Mouse (Mus musculus) heart, postnatal 36 days (tissue): ENCODE data around the gene App. TPM values are rescaled to one million over a fixed set of nuclear protein-coding genes. Genes with fewer than 3 reads are reported as not detected.

Source experiments
- DNase-seq, 2 experiments: peaks; one replicate each; pipeline ENCODE4 v3.0.0; 2021 to 2022
- intact Hi-C: fragments of 180-260 bp; cut with DNase I; formaldehyde crosslinking; loops from one replicate; pipeline ENCODE4 v1.15.1; 2025
- total RNA-seq, 2 experiments: library from RNA; stranded (reverse); gene quantifications; 2 replicates each; pipeline ENCODE4 v1.2.3; 2021

App gene
- total RNA-seq, result 100 to 1,000 TPM; 144 to 157 TPM

- DNase-seq, result peak; percentile 96 to 97
- intact Hi-C loops, result loop anchor here (1.0 to 10.0 kb wide), 5 partner anchors 39 to 504 kb away; no protein-coding TSS in a partner anchor
These were observed at the start of gene App for GRCm38 (mm10) chr16:85173373-85174081. App (minus strand) TSS chr16:85173766.

DNA sequence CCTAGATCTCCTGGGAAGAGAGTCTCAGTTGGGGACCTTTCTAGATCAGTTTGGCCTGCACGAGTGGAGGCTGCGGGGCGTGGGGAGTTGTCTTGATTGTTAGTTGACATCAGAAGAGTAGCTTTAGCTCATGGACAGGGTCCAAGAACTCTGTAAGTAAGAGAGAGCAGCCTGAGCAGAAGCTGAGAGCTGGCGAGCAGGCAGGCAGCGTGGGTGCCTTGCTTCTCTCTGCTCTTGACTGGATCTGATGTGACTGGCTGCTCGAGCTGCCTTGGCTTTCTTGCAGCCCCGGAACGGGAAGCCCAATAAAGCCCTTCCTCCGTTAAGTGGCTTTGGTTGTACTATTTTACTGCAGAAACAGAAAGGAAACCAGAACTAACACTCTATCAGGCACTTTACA is 42.3 kb upstream of the App start:
- intact Hi-C loops, result no loop called here
- DNase-seq, result no peak

DNA sequence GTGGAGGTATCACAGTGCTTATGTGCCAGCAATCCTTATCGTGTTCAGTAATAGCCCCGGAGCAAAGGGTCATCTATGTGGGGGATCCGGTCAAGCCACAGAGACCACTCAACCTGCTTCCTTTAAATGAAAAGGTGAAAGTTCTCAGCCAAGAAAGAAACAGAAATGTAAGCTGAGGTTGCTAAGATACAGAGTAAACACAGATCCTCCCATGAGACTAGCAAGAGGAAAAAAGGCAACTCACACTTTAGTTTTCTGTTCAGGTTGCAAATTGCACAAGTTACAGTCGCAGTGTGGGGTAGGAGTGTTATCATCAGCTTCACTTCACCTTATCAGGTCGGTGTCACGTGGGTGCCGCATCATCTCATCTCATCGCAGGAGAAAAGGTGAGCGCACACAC is 41.6 kb upstream of the App start:
- no peak for DNase-seq
- intact Hi-C loops, result no loop called here

DNA sequence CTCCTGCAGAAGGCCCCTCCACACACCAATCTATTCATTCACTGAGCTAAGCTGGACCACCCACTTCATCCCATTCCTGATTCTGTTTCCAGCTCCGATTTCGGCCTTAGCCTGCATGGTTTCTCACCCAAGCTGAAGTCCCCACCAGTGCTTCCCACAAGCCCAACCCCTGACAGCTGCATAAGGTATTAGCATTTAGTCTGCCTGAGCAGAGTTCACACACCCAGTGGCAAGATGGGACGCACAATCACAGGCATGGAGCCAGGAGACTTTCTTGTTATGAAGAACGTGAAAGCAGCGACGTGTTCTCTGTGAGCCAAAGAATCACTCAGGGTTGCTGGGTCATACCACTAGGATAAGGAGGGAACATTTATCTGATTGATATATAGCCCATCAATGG is 22.1 kb upstream of the App start:
- intact Hi-C loops, result no loop called here
- peak; percentile 34 to 50 for DNase-seq

DNA sequence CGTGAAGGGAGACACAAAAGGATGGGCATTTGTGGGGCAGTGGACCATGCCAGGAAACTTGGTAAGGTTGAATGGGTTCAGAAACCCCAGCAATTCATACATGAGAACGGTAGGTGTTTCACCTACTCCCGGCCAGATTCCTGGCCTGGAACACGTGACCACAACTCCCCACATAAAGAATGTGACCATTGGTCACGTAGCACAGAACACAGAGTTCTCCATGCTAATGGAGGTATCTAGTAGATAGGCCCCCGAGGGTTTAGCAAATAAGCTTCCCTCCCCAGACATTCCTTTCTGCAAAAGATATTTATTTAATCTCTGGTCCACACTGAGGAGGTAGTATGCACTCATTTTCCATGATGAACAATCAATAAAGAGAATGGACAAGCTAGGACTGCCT is 21.6 kb upstream of the App start:
- no peak for DNase-seq
- intact Hi-C loops, result no loop called here

GRCm38 (mm10) chr16:85181502-85181901 is 7.9 kb upstream of the App start:
- no peak for DNase-seq
- intact Hi-C loops, result no loop called here

GRCm38 (mm10) chr16:85180710-85181109 is 7.1 kb upstream of the App start:
- intact Hi-C loops, result no loop called here
- DNase-seq, result no peak

DNA sequence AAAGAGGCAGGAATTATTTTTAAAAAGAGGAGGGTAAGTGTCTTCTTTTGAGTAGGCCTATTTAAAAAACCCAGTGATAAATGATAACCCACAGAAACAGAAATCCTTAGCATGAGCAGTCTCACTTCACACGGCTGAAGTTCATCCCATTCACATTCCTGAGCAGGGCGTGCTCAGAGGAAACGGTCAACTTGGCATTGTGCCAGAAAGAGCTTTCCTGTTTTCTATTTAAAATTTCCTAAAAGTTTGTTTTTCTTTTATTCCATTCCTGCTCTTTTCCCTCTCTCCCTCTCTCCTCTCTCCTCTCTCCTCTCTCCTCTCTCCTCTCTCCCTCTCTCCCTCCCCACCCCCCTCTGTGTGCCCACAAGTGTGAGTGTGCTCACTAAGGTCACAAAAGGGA is 3.1 kb upstream of the App start:
- intact Hi-C loops, result loop anchor here (5.0 to 10.0 kb wide), 2 partner anchors 131 to 368 kb away; no protein-coding TSS in a partner anchor
- DNase-seq, result no peak

GRCm38 (mm10) chr16:85172571-85173372 is 794 bp downstream of the App start:
- intact Hi-C loops, result loop anchor here (1.0 to 10.0 kb wide), 6 partner anchors 23 to 505 kb away; no protein-coding TSS in a partner anchor
- peak; percentile 64 to 74 for DNase-seq

DNA sequence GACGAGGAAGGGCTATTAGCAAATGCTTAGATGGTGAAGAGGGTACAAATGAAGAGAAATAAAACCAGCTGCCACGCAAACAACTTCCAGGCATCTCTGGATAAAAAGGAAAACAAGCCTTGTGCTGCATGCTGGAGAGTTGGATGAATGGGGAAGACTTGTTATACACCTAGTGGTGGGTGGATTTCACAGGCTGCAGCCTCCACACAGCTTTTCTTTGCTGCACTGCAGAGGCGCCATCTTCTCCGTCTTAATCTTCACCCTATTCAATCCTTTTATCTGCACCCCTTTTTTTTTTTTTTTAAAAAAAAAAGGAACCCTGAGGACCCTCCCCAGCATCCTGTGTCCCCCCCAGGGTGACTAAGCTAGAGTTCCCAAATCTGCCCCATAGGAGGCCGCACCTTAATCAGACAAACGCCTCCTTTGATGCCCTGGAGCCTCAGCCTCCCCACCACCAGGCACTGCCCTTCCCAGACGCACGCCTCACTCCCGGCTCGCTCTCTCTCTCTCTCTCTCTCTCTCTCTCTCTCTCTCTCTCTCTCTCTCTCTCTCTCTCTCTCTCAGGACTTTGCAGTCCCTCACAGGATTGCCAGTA is 1.5 kb downstream of the App start:
- DNase-seq, result no peak
- intact Hi-C loops, result loop anchor here (1.0 to 10.0 kb wide), 5 partner anchors 23 to 505 kb away; no protein-coding TSS in a partner anchor

DNA sequence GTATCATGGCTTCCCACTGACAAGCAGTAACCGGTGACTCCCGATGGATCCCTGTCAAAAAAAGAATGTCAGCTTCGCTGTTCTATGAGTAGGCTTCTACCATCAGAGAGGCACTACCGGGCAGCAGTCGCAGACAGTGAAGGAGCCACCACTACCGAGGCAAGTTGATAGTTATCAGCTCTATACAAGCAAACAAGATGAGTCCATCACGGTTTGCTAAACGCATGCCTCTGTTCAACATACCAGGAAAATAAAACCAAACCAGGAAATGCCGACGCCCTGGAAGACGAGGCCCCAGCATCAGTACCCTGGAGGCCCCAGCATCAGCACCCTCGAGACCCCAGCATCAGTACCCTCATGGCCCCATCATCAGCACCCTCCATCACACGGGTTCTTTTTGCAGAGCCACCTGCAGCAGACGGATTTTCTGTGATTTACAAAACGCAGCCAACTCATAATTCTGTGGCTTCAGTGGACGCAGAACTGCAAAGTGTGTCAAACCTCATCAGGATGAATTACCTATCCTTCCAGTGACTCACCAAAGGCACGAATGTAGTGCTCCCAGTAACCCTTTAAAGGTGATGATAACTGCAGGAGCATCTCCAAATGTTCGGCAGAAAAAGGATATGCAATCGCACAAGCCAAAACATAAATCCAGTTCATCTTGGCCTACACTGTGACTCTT is 2.6 kb downstream of the App start:
- DNase-seq, result no peak
- intact Hi-C loops, result loop anchor here (5.0 to 10.0 kb wide), 2 partner anchors 374 to 506 kb away; no protein-coding TSS in a partner anchor

- intact Hi-C loops, result loop anchor here (10.0 kb wide), 1 partner anchor 626 kb away; no protein-coding TSS in a partner anchor
- no peak for DNase-seq
These were observed 4.7 kb downstream of the App start for GRCm38 (mm10) chr16:85168821-85169220.

DNA sequence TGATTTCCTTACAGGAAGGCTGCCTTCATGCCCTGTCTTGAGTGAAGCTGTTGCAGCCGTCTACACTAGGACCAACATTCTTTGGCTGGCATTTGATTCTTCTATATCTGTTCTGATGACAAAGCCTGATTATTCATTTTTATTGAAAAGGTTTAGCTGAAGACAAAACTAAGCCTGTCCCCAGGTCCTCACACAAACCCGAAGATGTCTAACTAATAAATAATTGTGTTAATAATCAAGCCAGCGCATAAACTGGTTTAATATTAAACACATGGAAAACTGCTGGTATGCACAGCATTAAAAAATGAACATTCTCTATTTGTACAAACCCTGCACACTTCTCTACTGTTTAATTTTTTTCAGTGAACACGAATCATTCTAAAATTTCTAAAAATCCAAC is 7.4 kb downstream of the App start:
- intact Hi-C loops, result loop anchor here (10.0 kb wide), 1 partner anchor 629 kb away; no protein-coding TSS in a partner anchor
- DNase-seq, result no peak

DNA sequence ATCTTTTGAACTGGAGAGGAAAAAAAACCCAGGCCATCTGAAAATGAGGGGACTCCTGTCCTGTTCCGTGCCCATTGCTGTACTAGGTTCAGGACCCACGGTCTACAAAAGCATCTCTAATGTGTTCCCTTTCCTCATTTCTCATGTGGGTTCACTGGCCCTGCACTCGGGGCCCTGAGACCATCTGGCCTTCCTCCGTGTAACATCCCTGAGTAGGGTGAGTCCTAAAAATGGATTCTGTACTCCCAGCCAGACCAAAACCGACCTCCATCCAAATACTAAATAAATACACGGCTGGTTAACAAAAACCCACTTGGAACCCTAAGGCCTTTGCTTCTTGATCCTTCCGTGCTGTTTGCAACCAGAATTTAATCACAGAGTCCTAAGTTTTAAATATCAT is 7.9 kb downstream of the App start:
- intact Hi-C loops, result loop anchor here (10.0 kb wide), 1 partner anchor 629 kb away; no protein-coding TSS in a partner anchor
- DNase-seq, result no peak

GRCm38 (mm10) chr16:85165177-85165576 is 8.4 kb downstream of the App start:
- DNase-seq, result no peak
- intact Hi-C loops, result loop anchor here (10.0 kb wide), 1 partner anchor 630 kb away; no protein-coding TSS in a partner anchor

GRCm38 (mm10) chr16:85162779-85163178 is 10.8 kb downstream of the App start:
- intact Hi-C loops, result loop anchor here (10.0 kb wide), 1 partner anchor 632 kb away; no protein-coding TSS in a partner anchor
- no peak for DNase-seq

- no peak for DNase-seq
- intact Hi-C loops, result loop anchor here (10.0 kb wide), 1 partner anchor 635 kb away; no protein-coding TSS in a partner anchor
These were observed 13.4 kb downstream of the App start for GRCm38 (mm10) chr16:85160140-85160539.

DNA sequence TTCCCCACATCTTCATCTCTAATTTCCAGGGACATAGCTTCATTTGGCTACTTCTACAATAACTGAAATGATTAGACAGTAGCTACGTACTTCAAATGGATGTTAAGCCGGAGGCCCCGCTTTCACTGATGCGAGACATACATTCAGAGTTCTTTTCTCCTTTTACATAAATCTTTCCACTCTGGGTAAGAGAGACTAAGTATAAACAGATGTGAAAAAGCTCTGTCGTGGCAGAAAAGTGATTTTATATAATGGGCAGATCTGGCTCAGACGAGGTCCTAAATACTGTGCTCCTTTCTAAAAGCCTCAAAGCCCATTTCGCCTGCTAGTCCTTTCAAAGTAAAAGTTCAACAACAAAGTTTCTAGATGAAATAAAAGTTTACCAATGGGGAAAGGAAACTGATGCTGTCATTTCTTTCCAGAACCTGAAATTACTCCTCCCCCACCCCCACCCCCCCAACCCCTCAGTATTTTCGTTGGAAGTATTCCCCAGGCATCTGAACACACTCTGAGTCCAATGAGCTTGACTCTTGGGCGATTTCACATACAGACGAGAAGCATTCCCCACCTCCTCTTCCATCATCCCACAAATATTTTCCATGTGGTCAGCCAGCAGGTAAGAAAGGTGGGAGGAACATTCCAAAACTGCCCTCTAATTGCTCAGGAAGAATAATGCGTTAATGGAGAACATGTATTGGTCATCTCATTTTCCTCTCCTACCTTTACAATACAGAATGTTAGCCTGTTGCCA is 15.6 kb downstream of the App start:
- intact Hi-C loops, result no loop called here
- DNase-seq, result no peak

GRCm38 (mm10) chr16:85157156-85157555 is 16.4 kb downstream of the App start:
- no peak for DNase-seq
- intact Hi-C loops, result no loop called here

DNA sequence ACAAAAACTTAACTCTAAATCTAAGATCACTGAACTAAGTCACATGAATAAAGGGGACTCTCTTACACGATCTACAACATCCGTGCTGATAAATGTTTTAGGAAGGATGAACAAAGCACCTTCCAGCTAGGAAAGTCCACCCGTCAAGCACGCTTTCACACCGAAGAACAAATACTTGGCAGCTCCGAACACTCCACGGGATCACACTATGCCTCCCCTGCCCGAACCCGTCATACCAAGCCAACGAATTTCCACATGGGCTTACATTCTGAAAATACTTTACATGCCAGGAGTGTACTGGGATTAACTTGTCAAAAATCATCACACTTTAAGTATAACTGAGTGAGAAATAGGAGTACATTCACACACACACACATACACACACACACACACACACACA is 17.7 kb downstream of the App start:
- no peak for DNase-seq

More for the DNA sequence above, 17.7 kb downstream of the App start:
- intact Hi-C loops, result no loop called here
